ENCODE assay signal across 17 mouse cellular contexts in the genomic region with DNA sequence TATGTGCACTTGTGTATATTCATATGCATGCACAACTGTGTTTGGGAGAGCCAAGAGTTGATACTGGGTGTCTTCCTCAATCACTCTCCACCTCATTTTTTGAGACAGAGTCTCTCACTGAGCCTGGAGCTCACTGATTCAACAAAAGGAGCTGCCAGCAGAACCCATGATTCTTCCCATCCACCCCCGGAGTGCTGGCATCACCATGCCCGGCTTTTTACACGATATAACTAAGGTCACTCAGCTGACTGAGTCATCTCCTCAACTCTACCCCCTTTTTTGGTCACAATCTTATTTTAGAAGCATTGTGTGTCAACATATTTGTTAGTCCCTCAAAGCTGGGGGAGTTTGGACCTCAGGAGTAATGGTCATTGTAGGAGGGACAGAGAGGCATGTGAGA.
"Had no signal": no experiment of that assay in that cellular context is flagged by ENCODE, and none has a peak within 500 bp of the region (broad histone marks: within the 10 kb centered on the region; RNA-seq: fewer than 3 reads in every experiment).

No protein-coding gene starts in this region.

- H3K27ac ChIP-seq: kidney, postnatal 0 days; layer of hippocampus, adult 2 months; left cerebral cortex, adult 2 months; limb, embryonic 13.5 days; liver, embryonic 14.5 days; macrophage; midbrain, embryonic 13.5 days had no signal

- H3K9me3 ChIP-seq: midbrain, embryonic 13.5 days had no signal

- DNase-seq: kidney, adult 2 months; kidney, postnatal 25 days; layer of hippocampus, adult 9-11 months; left cerebral cortex, postnatal 4 days; liver; liver, postnatal 0 days; lung, embryonic 14.5 days; thymus, adult 2 months; thymus, postnatal 14 days; thymus, postnatal 4 days had no signal

- H3K4me3 ChIP-seq: layer of hippocampus, adult 2 months; left cerebral cortex, adult 2 months; limb, embryonic 13.5 days; midbrain, embryonic 13.5 days had no signal

- H3K36me3 ChIP-seq: limb, embryonic 13.5 days; midbrain, embryonic 13.5 days had no signal

- H3K27me3 ChIP-seq: limb, embryonic 13.5 days; midbrain, embryonic 13.5 days had no signal

- H3K4me1 ChIP-seq: limb, embryonic 13.5 days; midbrain, embryonic 13.5 days had no signal
